Mouse (Mus musculus) stomach, embryonic 14.5 days (tissue): Measurements from ENCODE around the gene Naa38. TPM values are rescaled to one million over a fixed set of nuclear protein-coding genes. Genes with fewer than 3 reads are reported as not detected.
"Not testable (repeated sequence)": the region's sequence is repeated elsewhere in the genome, so short reads cannot be mapped to it uniquely, and the experiment has no call there.

ENCODE experiments used
- ATAC-seq: fragments of 200-750 bp; cut with Nextera tagmentation; 2 replicates; pipeline ENCODE4 v1.8.0; 2017; ENCODE audit warnings: low read depth, moderate TSS enrichment; ENCODE audit not compliant: insufficient number of reproducible peaks, insufficient read depth, low FRiP score
- H3K27ac ChIP-seq: fragments of 300-500 bp; sonication (generic); 2 replicates; pipeline ENCODE4 v1.5.1; 2014; ENCODE audit warnings: mild to moderate bottlenecking, low read length, moderate library complexity, mixed read lengths
- H3K27me3 ChIP-seq: fragments of 300-500 bp; sonication (generic); 2 replicates; pipeline ENCODE4 v1.6.1; 2014; ENCODE audit warnings: low read length, control low read depth, mixed read lengths; ENCODE audit not compliant: control insufficient read depth, insufficient read depth
- H3K36me3 ChIP-seq: fragments of 300-500 bp; sonication (generic); 2 replicates; pipeline ENCODE4 v1.6.1; 2014; ENCODE audit warnings: mild to moderate bottlenecking, control low read depth, low read length, moderate library complexity, mixed read lengths; ENCODE audit not compliant: control insufficient read depth, insufficient read depth
- H3K4me1 ChIP-seq: fragments of 300-500 bp; sonication (generic); 2 replicates; pipeline ENCODE4 v1.6.1; 2014; ENCODE audit warnings: low read length, control low read depth, mixed read lengths; ENCODE audit not compliant: control insufficient read depth, insufficient read depth
- H3K4me2 ChIP-seq: fragments of 300-500 bp; sonication (generic); replicated peaks from 2 replicates; pipeline ENCODE4 v1.6.1; 2014; ENCODE audit warnings: low read depth, low read length, control low read depth
- H3K4me3 ChIP-seq: fragments of 300-500 bp; sonication (generic); 2 replicates; pipeline ENCODE4 v1.5.1; 2014; ENCODE audit warnings: low read depth, low read length, control low read depth
- H3K9ac ChIP-seq: fragments of 300-500 bp; sonication (generic); replicated peaks from 2 replicates; pipeline ENCODE4 v1.6.1; 2014; ENCODE audit warnings: low read depth, mild to moderate bottlenecking, control low read depth, low read length, moderate library complexity, mixed read lengths
- H3K9me3 ChIP-seq: fragments of 300-500 bp; sonication (generic); 2 replicates; pipeline ENCODE4 v1.6.1; 2016; ENCODE audit warnings: low read depth, low read length, control low read depth; ENCODE audit not compliant: control insufficient read depth
- WGBS: fragments of 180-500 bp; shearing (Covaris S2); extraction: QIAGEN DNeasy Blood & Tissue Kit; methylation state at CpG from one replicate; pipeline ENCODE4 v1.1.7; 2014; 5-methylcytosine and 5-hydroxymethylcytosine counted together
- polyA plus RNA-seq: library from polyadenylated mRNA; unstranded; fragments of >200 nt; fragmentation: Nextera tagmentation; extraction: Ambion mirVana; gene quantifications from 2 replicates; pipeline ENCODE4 v1.2.1, GENCODE M21; 2014

Naa38 gene
- polyA plus RNA-seq, result 158 and 177 TPM in 2 replicates

GRCm38 (mm10) chr11:69395235-69395633 is at the start of gene Naa38, which contains the start of gene Cyb5d1:
Gene Naa38 (plus strand): TSS chr11:69395487.
Gene Cyb5d1 (minus strand): TSS chr11:69395631.
- Histone ChIP-seq H3K9ac (peak within 1 kb of the TSS; percentile 49), H3K27ac (peak within 1 kb of the TSS; percentile 90), H3K4me1 (peaks cover 36% of the 10 kb centered on the region; the same call in 1 of the 2 replicates), H3K4me3 (peak within 1 kb of the TSS; percentile 61), H3K4me2 (peak within 1 kb of the TSS; percentile 76)
- under 1% methylated on average over 21 of the region's 24 CpGs for WGBS
- not testable (repeated sequence) for H3K36me3 ChIP-seq, H3K27me3 ChIP-seq, H3K9me3 ChIP-seq
- ATAC-seq, result peak; percentile 80

GRCm38 (mm10) chr11:69346441-69346840 is 48.8 kb upstream of the Naa38 start:
- Histone ChIP-seq H3K4me2 (no peak overlapping the region), H3K4me1 (no peaks in the 10 kb centered on the region), H3K27me3 (no peaks in the 10 kb centered on the region), H3K9ac (no peak overlapping the region), H3K4me3 (no peak overlapping the region), H3K27ac (no peak overlapping the region), H3K36me3 (peaks cover 74% of the 10 kb centered on the region), H3K9me3 (no peaks in the 10 kb centered on the region)
- no peak for ATAC-seq
- WGBS, result 90% methylated on average over 25 of the region's 26 CpGs

GRCm38 (mm10) chr11:69356544-69356943 is 38.7 kb upstream of the Naa38 start:
- no peak overlapping the region for H3K27ac ChIP-seq
- H3K4me3 ChIP-seq, result no peak overlapping the region
- H3K4me1 ChIP-seq, result no peaks in the 10 kb centered on the region
- ATAC-seq, result no peak
- no peak overlapping the region for H3K9ac ChIP-seq
- no peaks in the 10 kb centered on the region for H3K9me3 ChIP-seq
- H3K27me3 ChIP-seq, result no peaks in the 10 kb centered on the region
- no peak overlapping the region for H3K4me2 ChIP-seq
- H3K36me3 ChIP-seq, result peaks cover 99% of the 10 kb centered on the region
- 92% methylated on average over 5 of the region's 5 CpGs for whole genome bisulfite sequencing

GRCm38 (mm10) chr11:69357690-69358089 is 37.6 kb upstream of the Naa38 start:
- 89% methylated on average over 12 of the region's 12 CpGs for WGBS
- Histone ChIP-seq H3K4me3 (no peak overlapping the region), H3K9me3 (no peaks in the 10 kb centered on the region), H3K27ac (no peak overlapping the region), H3K4me2 (no peak overlapping the region), H3K4me1 (no peaks in the 10 kb centered on the region), H3K9ac (no peak overlapping the region), H3K27me3 (no peaks in the 10 kb centered on the region), H3K36me3 (peaks cover 98% of the 10 kb centered on the region)
- no peak for ATAC-seq

GRCm38 (mm10) chr11:69362021-69362420 is 33.3 kb upstream of the Naa38 start:
- no peak overlapping the region for H3K9ac ChIP-seq
- no peaks in the 10 kb centered on the region for H3K27me3 ChIP-seq
- H3K27ac ChIP-seq, result no peak overlapping the region
- no peak overlapping the region for H3K4me3 ChIP-seq
- WGBS, result 63% methylated on average over 7 of the region's 7 CpGs
- H3K36me3 ChIP-seq, result peaks cover 68% of the 10 kb centered on the region
- ATAC-seq, result no peak
- H3K4me2 ChIP-seq, result no peak overlapping the region
- no peaks in the 10 kb centered on the region for H3K9me3 ChIP-seq
- peaks cover 23% of the 10 kb centered on the region for H3K4me1 ChIP-seq

- Histone ChIP-seq H3K9ac (no peak overlapping the region), H3K9me3 (no peaks in the 10 kb centered on the region), H3K36me3 (peaks cover 63% of the 10 kb centered on the region), H3K27me3 (no peaks in the 10 kb centered on the region), H3K4me2 (no peak overlapping the region), H3K4me3 (no peak overlapping the region), H3K27ac (no peak overlapping the region), H3K4me1 (peaks cover 24% of the 10 kb centered on the region)
- WGBS, result 69% methylated on average over 2 of the region's 2 CpGs
- ATAC-seq, result no peak
These were observed 32.8 kb upstream of the Naa38 start for GRCm38 (mm10) chr11:69362479-69362878.

- 38% methylated on average over 8 of the region's 8 CpGs for WGBS
- Histone ChIP-seq H3K27ac (peak overlapping the region; percentile 97), H3K9ac (no peak overlapping the region), H3K27me3 (no peaks in the 10 kb centered on the region), H3K4me2 (peak overlapping the region; percentile 61), H3K9me3 (no peaks in the 10 kb centered on the region), H3K36me3 (peaks cover 44% of the 10 kb centered on the region), H3K4me3 (no peak overlapping the region), H3K4me1 (peaks cover 29% of the 10 kb centered on the region)
- no peak for ATAC-seq
These were observed 30.9 kb upstream of the Naa38 start for GRCm38 (mm10) chr11:69364376-69364775.

- WGBS, result 0% methylated on average over 6 of the region's 6 CpGs
- Histone ChIP-seq H3K27me3 (no peaks in the 10 kb centered on the region), H3K4me1 (peaks cover 29% of the 10 kb centered on the region), H3K4me2 (peak overlapping the region; percentile 61), H3K9me3 (no peaks in the 10 kb centered on the region), H3K9ac (peak overlapping the region; percentile 52; the same call in 1 of the 2 replicates), H3K27ac (peak overlapping the region; percentile 97), H3K36me3 (peaks cover 39% of the 10 kb centered on the region), H3K4me3 (peak overlapping the region; percentile 29)
- ATAC-seq, result peak; percentile 24; the same call in 1 of the 2 replicates
These were observed 30.4 kb upstream of the Naa38 start for GRCm38 (mm10) chr11:69364910-69365309.

- H3K4me1 ChIP-seq, result peaks cover 31% of the 10 kb centered on the region
- no peaks in the 10 kb centered on the region for H3K9me3 ChIP-seq
- H3K4me2 ChIP-seq, result peak overlapping the region; percentile 61
- H3K27me3 ChIP-seq, result no peaks in the 10 kb centered on the region
- 19% methylated on average over 6 of the region's 6 CpGs for WGBS
- H3K36me3 ChIP-seq, result peaks cover 31% of the 10 kb centered on the region
- H3K4me3 ChIP-seq, result peak overlapping the region; percentile 29
- no peak for ATAC-seq
- peak overlapping the region; percentile 52 for H3K9ac ChIP-seq
- peak overlapping the region; percentile 97 for H3K27ac ChIP-seq
These were observed 29.6 kb upstream of the Naa38 start for GRCm38 (mm10) chr11:69365722-69366121.
